Mouse (Mus musculus) hindbrain, embryonic 15.5 days (tissue): ENCODE data around the gene Nol11. TPM values are rescaled to one million over a fixed set of nuclear protein-coding genes. Genes with fewer than 3 reads are reported as not detected.

ENCODE experiments used
- ATAC-seq: fragments of 200-750 bp; cut with Nextera tagmentation; 2 replicates; pipeline ENCODE4 v1.8.0; 2017; ENCODE audit warnings: low read depth, moderate number of reproducible peaks, moderate TSS enrichment; ENCODE audit not compliant: low FRiP score
- H3K27ac ChIP-seq: fragments of 300-500 bp; sonication (generic); replicated peaks from 2 replicates; pipeline ENCODE4 v1.5.1; 2015; ENCODE audit warnings: mild to moderate bottlenecking, inconsistent platforms
- H3K27me3 ChIP-seq: fragments of 300-500 bp; sonication (generic); 2 replicates; pipeline ENCODE4 v1.6.1; 2015; ENCODE audit warnings: control low read depth, inconsistent platforms
- H3K36me3 ChIP-seq: fragments of 300-500 bp; sonication (generic); 2 replicates; pipeline ENCODE4 v1.6.1; 2015; ENCODE audit warnings: control low read depth, inconsistent platforms
- H3K4me1 ChIP-seq: fragments of 300-500 bp; sonication (generic); replicated peaks from 2 replicates; pipeline ENCODE4 v1.6.1; 2015; ENCODE audit warnings: control low read depth, inconsistent platforms
- H3K4me2 ChIP-seq: fragments of 300-500 bp; sonication (generic); 2 replicates; pipeline ENCODE4 v1.6.1; 2015; ENCODE audit warnings: moderate library complexity, mild to moderate bottlenecking, inconsistent platforms
- H3K4me3 ChIP-seq: fragments of 300-500 bp; sonication (generic); 2 replicates; pipeline ENCODE4 v1.5.1; 2015; ENCODE audit warnings: mild to moderate bottlenecking, inconsistent platforms
- H3K9ac ChIP-seq: fragments of 300-500 bp; sonication (generic); 2 replicates; pipeline ENCODE4 v1.6.1; 2015; ENCODE audit warnings: inconsistent platforms
- H3K9me3 ChIP-seq: fragments of 300-500 bp; sonication (generic); 2 replicates; pipeline ENCODE4 v1.6.1; 2016; ENCODE audit warnings: control low read depth, inconsistent platforms
- WGBS: fragments of 180-500 bp; shearing (Covaris S2); methylation state at CpG from one replicate; pipeline ENCODE4 v1.1.7; 2015; 5-methylcytosine and 5-hydroxymethylcytosine counted together
- polyA plus RNA-seq: library from polyadenylated mRNA; unstranded; fragments of >200 nt; fragmentation: Nextera tagmentation; extraction: Ambion mirVana; gene quantifications from 2 replicates; pipeline ENCODE4 v1.2.1, GENCODE M21; 2015

Nol11 gene
- polyA plus RNA-seq, 1 experiment from 2014 or later = 46.1 TPM

GRCm38 (mm10) chr11:107215111-107215510 lies 25.9 kb upstream of the Nol11 start:
- Histone ChIP-seq H3K9ac (no peak overlapping the region), H3K27ac (no peak overlapping the region), H3K4me1 (no peaks in the 10 kb centered on the region), H3K27me3 (no peaks in the 10 kb centered on the region), H3K36me3 (no peaks in the 10 kb centered on the region), H3K4me2 (no peak overlapping the region), H3K4me3 (no peak overlapping the region), H3K9me3 (no peaks in the 10 kb centered on the region)
- ATAC-seq = no peak
- WGBS = 90% methylated on average over 9 of the region's 9 CpGs

GRCm38 (mm10) chr11:107213745-107214144 lies 24.6 kb upstream of the Nol11 start:
- no peaks in the 10 kb centered on the region for H3K27me3 ChIP-seq
- no peak overlapping the region for H3K9ac ChIP-seq
- no peak overlapping the region for H3K4me3 ChIP-seq
- no peak overlapping the region for H3K4me2 ChIP-seq
- 78% methylated on average over 5 of the region's 5 CpGs for WGBS
- H3K9me3 ChIP-seq = no peaks in the 10 kb centered on the region
- no peak for ATAC-seq
- no peaks in the 10 kb centered on the region for H3K36me3 ChIP-seq
- no peak overlapping the region for H3K27ac ChIP-seq
- no peaks in the 10 kb centered on the region for H3K4me1 ChIP-seq

DNA sequence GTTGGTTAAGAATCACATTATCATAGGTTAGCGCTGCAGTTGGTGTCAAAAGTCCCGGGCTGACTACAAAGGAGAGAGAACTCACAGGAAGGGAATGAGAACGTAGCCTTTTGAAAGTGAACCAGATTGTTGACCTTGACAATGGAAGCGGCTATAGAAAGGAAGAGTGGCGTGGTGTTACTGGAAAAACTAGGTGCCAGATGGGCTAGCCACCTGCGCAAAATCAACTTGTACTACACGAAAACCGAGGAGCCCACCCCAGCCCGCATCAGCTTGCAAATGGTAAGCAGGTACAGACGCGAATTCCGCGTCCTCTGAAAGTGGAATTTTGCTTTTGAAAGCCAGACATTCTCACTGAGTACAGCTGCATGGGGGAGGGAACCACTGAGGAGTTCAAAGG lies 20.6 kb upstream of the Nol11 start:
- no peak overlapping the region for H3K4me2 ChIP-seq
- H3K4me1 ChIP-seq = no peaks in the 10 kb centered on the region
- H3K9ac ChIP-seq = no peak overlapping the region
- no peak overlapping the region for H3K4me3 ChIP-seq
- no peaks in the 10 kb centered on the region for H3K36me3 ChIP-seq
- 84% methylated on average over 13 of the region's 13 CpGs for WGBS
- H3K27ac ChIP-seq = no peak overlapping the region
- no peaks in the 10 kb centered on the region for H3K27me3 ChIP-seq
- no peaks in the 10 kb centered on the region for H3K9me3 ChIP-seq
- no peak for ATAC-seq

DNA sequence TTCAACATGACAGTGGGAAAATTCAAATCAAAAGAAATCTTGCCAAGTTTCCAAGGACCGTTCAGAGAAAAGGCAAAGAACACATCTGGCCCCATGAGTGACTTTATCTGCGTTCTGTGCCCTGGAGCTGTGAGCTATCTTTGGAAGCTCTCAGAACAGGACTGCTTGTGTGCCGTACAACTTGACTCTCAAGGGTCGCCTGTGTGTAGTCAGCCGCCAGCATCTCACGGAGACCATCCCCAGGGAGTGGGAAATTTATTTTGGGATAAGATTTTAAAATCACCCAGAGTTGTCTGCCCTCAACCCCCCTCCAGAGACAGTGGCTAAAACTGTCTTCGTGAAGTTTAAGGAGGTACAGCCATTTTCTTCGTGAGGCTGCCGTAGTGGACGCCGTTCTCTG lies 12.6 kb upstream of the Nol11 start:
- Histone ChIP-seq H3K27me3 (no peaks in the 10 kb centered on the region), H3K9ac (no peak overlapping the region), H3K4me1 (no peaks in the 10 kb centered on the region), H3K36me3 (no peaks in the 10 kb centered on the region), H3K9me3 (no peaks in the 10 kb centered on the region), H3K4me2 (no peak overlapping the region), H3K27ac (no peak overlapping the region), H3K4me3 (no peak overlapping the region)
- no peak for ATAC-seq
- 88% methylated on average over 11 of the region's 11 CpGs for WGBS

DNA sequence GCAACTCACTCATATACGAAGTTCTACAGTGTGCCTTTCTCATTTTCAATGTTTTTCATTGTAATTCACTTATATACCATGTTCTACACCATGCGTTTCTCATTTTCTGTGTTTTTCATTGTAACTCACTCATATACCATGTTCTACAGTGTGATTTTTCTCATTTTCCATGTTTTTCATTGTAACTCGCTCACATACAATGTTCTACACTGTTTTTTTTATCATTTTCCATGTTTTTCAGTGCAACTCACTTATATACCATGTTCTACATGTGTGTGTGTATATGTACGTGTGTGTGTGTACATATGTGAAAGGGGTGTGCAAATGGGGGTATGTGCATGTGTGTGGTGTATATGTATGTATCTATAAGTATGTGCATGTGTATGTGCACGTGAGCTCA lies 10.1 kb upstream of the Nol11 start:
- no peak for ATAC-seq

DNA sequence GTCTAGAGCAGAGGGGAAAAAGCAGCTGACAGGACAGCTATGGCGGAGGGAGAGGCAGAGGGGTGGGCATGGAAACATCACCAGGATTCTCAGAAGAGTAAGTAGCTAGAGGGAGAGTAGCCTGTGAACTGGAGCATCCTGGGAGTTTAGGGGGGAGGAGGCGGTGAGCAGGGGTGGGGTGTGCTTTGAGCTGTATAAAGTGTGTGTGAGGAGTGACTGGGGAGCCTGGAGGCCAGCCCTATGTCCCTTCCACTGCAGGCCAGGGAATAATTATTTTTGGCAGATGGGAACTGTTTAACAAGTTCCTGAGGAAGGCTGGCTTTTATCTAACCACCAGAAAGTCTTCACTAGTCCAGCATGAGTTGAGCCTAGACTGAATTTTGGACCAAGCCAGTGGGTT lies 6.2 kb upstream of the Nol11 start:
- no peak overlapping the region for H3K4me3 ChIP-seq
- no peak overlapping the region for H3K9ac ChIP-seq
- H3K4me1 ChIP-seq = no peaks in the 10 kb centered on the region
- WGBS = 66% methylated on average over 2 of the region's 2 CpGs
- H3K9me3 ChIP-seq = no peaks in the 10 kb centered on the region
- ATAC-seq = no peak
- H3K27me3 ChIP-seq = no peaks in the 10 kb centered on the region
- no peak overlapping the region for H3K27ac ChIP-seq
- H3K36me3 ChIP-seq = no peaks in the 10 kb centered on the region
- H3K4me2 ChIP-seq = no peak overlapping the region

More for the DNA sequence above, 10.1 kb upstream of the Nol11 start:
- no peak overlapping the region for H3K27ac ChIP-seq
- no peak overlapping the region for H3K9ac ChIP-seq
- H3K4me2 ChIP-seq = no peak overlapping the region
- H3K27me3 ChIP-seq = no peaks in the 10 kb centered on the region
- H3K9me3 ChIP-seq = no peaks in the 10 kb centered on the region
- H3K4me3 ChIP-seq = no peak overlapping the region
- WGBS = 78% methylated on average over 5 of the region's 5 CpGs
- H3K36me3 ChIP-seq = no peaks in the 10 kb centered on the region
- no peaks in the 10 kb centered on the region for H3K4me1 ChIP-seq

GRCm38 (mm10) chr11:107190376-107190775 lies 1.2 kb upstream of the Nol11 start:
- ATAC-seq = no peak
- H3K4me3 ChIP-seq = no peak overlapping the region
- H3K27ac ChIP-seq = no peak overlapping the region
- H3K4me2 ChIP-seq = no peak overlapping the region
- WGBS = 63% methylated on average over 2 of the region's 2 CpGs
- peaks cover 8% of the 10 kb centered on the region for H3K36me3 ChIP-seq
- H3K27me3 ChIP-seq = no peaks in the 10 kb centered on the region
- no peaks in the 10 kb centered on the region for H3K9me3 ChIP-seq
- no peak overlapping the region for H3K9ac ChIP-seq
- peaks cover 15% of the 10 kb centered on the region for H3K4me1 ChIP-seq

GRCm38 (mm10) chr11:107183777-107184176 lies 5.4 kb downstream of the Nol11 start:
- H3K27me3 ChIP-seq = no peaks in the 10 kb centered on the region
- peaks cover 15% of the 10 kb centered on the region for H3K4me1 ChIP-seq
- no peak overlapping the region for H3K9ac ChIP-seq
- peaks cover 63% of the 10 kb centered on the region for H3K36me3 ChIP-seq
- WGBS = 92% methylated on average over 8 of the region's 8 CpGs
- ATAC-seq = no peak
- no peak overlapping the region for H3K27ac ChIP-seq
- H3K4me3 ChIP-seq = no peak overlapping the region
- no peaks in the 10 kb centered on the region for H3K9me3 ChIP-seq
- no peak overlapping the region for H3K4me2 ChIP-seq

DNA sequence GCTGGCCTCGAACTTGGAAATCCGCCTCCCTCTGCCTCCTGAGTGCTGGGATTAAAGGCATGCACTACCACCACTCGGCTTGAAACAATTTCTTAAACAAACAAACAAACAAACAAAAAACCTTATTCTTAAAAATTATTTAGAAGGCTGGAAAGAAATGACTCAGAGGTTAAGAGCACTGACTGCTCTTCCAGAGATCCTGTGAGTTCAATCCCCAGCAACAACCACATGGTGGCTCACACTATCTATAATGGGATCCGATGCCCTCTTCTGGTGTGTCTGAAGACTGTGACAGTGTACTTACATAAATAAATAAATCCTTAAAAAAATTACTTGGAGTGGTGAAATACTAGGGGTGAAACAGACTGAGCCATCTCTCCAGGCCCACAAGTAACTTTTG lies 28.0 kb downstream of the Nol11 start:
- Histone ChIP-seq H3K27me3 (no peaks in the 10 kb centered on the region), H3K9ac (no peak overlapping the region), H3K36me3 (peaks cover 6% of the 10 kb centered on the region), H3K9me3 (no peaks in the 10 kb centered on the region), H3K4me2 (no peak overlapping the region), H3K4me1 (no peaks in the 10 kb centered on the region), H3K4me3 (no peak overlapping the region), H3K27ac (no peak overlapping the region)
- ATAC-seq = no peak
- 91% methylated on average over 4 of the region's 4 CpGs for WGBS

- H3K27me3 ChIP-seq = no peaks in the 10 kb centered on the region
- 43% methylated on average over 1 of the region's 1 CpGs for WGBS
These were observed 30.1 kb downstream of the Nol11 start for GRCm38 (mm10) chr11:107159034-107159433.

DNA sequence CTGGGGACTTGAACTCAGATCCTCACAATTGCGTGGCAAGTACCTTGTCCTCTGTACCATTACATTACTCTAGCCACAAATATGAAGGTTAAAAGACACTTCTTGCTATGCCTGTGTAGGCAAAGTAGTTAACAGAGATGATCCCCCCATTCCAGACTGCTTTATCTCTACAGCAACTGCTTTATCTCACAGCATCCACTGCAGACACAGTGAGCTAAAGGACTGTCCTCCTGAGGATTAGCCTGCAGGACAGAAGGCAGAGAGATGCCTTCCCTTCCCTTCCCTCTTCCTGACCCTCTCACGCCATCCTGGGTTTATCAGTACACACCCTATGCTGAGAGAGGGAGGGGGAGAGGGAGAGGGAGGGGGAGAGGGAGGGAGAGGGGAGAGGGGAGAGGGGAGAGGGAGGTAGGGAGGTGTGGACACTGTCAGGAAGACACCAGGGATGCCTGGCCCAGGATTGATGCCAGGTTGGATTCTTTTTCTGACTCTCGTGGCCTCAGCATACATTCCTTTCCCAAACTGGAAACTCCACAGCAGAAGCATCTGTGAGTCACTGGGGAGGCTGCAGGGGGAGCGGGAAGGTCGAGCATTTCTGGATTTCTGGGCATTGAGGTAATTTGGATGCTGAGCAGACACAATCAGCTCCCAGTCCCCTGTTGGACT lies 32.1 kb downstream of the Nol11 start:
- H3K4me2 ChIP-seq = no peak overlapping the region
- WGBS = 65% methylated on average over 5 of the region's 5 CpGs
- H3K36me3 ChIP-seq = no peaks in the 10 kb centered on the region
- no peak overlapping the region for H3K27ac ChIP-seq
- H3K9me3 ChIP-seq = no peaks in the 10 kb centered on the region
- H3K9ac ChIP-seq = no peak overlapping the region
- no peaks in the 10 kb centered on the region for H3K27me3 ChIP-seq
- no peak overlapping the region for H3K4me3 ChIP-seq
- H3K4me1 ChIP-seq = no peaks in the 10 kb centered on the region
- ATAC-seq = no peak

More at GRCm38 (mm10) chr11:107159034-107159433, 30.1 kb downstream of the Nol11 start:
- H3K9me3 ChIP-seq = no peaks in the 10 kb centered on the region
- no peak overlapping the region for H3K4me2 ChIP-seq
- no peak overlapping the region for H3K27ac ChIP-seq
- H3K4me3 ChIP-seq = no peak overlapping the region
- H3K9ac ChIP-seq = no peak overlapping the region
- H3K4me1 ChIP-seq = no peaks in the 10 kb centered on the region
- no peak for ATAC-seq
- no peaks in the 10 kb centered on the region for H3K36me3 ChIP-seq

- WGBS = 84% methylated on average over 5 of the region's 5 CpGs
- H3K27me3 ChIP-seq = no peaks in the 10 kb centered on the region
- H3K27ac ChIP-seq = no peak overlapping the region
- no peaks in the 10 kb centered on the region for H3K36me3 ChIP-seq
- H3K4me3 ChIP-seq = no peak overlapping the region
- no peak overlapping the region for H3K9ac ChIP-seq
- no peaks in the 10 kb centered on the region for H3K4me1 ChIP-seq
- H3K4me2 ChIP-seq = no peak overlapping the region
- no peaks in the 10 kb centered on the region for H3K9me3 ChIP-seq
- ATAC-seq = no peak
These were observed 33.9 kb downstream of the Nol11 start for GRCm38 (mm10) chr11:107155292-107155691.

DNA sequence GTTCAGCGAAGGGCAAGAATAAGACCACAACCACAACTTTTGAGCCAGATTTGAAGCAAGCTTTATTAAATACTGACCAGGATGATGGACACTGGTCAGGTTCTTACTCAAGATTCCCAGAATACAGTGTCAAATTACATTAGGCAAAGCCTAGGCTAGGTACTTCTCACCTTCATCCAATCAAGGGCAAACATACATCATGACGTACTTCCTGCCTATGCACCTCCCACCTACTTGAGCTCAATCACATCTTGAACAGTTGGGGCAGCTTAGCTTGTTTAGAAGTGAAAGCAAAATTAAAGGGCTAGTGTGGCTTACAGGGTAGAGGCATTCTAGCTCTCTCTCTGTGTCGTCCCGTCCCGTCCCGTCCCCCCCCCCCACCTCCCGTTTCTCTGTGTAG lies 34.8 kb downstream of the Nol11 start:
- no peaks in the 10 kb centered on the region for H3K36me3 ChIP-seq
- H3K9me3 ChIP-seq = no peaks in the 10 kb centered on the region
- no peak overlapping the region for H3K4me3 ChIP-seq
- H3K4me2 ChIP-seq = no peak overlapping the region
- 84% methylated on average over 7 of the region's 7 CpGs for WGBS
- no peak overlapping the region for H3K9ac ChIP-seq
- no peaks in the 10 kb centered on the region for H3K4me1 ChIP-seq
- H3K27ac ChIP-seq = no peak overlapping the region
- ATAC-seq = no peak
- H3K27me3 ChIP-seq = no peaks in the 10 kb centered on the region
